Mouse (Mus musculus) midbrain, embryonic 13.5 days (tissue): ENCODE results near the gene Rab30. TPM values are rescaled to one million over a fixed set of nuclear protein-coding genes. Genes with fewer than 3 reads are reported as not detected.

Experiments
- ATAC-seq: fragments of 200-750 bp; cut with Nextera tagmentation; 2 replicates; pipeline ENCODE4 v1.8.0; 2017; ENCODE audit warnings: mild to moderate bottlenecking, moderate TSS enrichment, moderate library complexity
- H3K27ac ChIP-seq: fragments of 300-500 bp; sonication (generic); 2 replicates; pipeline ENCODE4 v1.5.1; 2015; ENCODE audit warnings: inconsistent platforms, mild to moderate bottlenecking, moderate library complexity
- H3K27me3 ChIP-seq: fragments of 300-500 bp; sonication (generic); 2 replicates; pipeline ENCODE4 v1.6.1; 2015; ENCODE audit warnings: mild to moderate bottlenecking, inconsistent platforms
- H3K36me3 ChIP-seq: fragments of 300-500 bp; sonication (generic); 2 replicates; pipeline ENCODE4 v1.6.1; 2015; ENCODE audit warnings: mild to moderate bottlenecking, inconsistent platforms
- H3K4me1 ChIP-seq: fragments of 300-500 bp; sonication (generic); replicated peaks from 2 replicates; pipeline ENCODE4 v1.6.1; 2015; ENCODE audit warnings: inconsistent platforms
- H3K4me2 ChIP-seq: fragments of 300-500 bp; sonication (generic); replicated peaks from 2 replicates; pipeline ENCODE4 v1.6.1; 2015; ENCODE audit warnings: moderate library complexity, mild to moderate bottlenecking, inconsistent platforms
- H3K4me3 ChIP-seq: fragments of 300-500 bp; sonication (generic); replicated peaks from 2 replicates; pipeline ENCODE4 v1.5.1; 2015; ENCODE audit warnings: mild to moderate bottlenecking, inconsistent platforms
- H3K9ac ChIP-seq: fragments of 300-500 bp; sonication (generic); replicated peaks from 2 replicates; pipeline ENCODE4 v1.6.1; 2015; ENCODE audit warnings: mild to moderate bottlenecking, inconsistent platforms
- H3K9me3 ChIP-seq: fragments of 300-500 bp; sonication (generic); 2 replicates; pipeline ENCODE4 v1.6.1; 2016; ENCODE audit warnings: mild to moderate bottlenecking, inconsistent platforms
- WGBS: fragments of 180-500 bp; shearing (Covaris S2); methylation state at CpG from one replicate; pipeline ENCODE4 v1.1.7; 2015; 5-methylcytosine and 5-hydroxymethylcytosine counted together
- polyA plus RNA-seq: library from polyadenylated mRNA; unstranded; fragments of >200 nt; fragmentation: Nextera tagmentation; extraction: Ambion mirVana; gene quantifications from 2 replicates; pipeline ENCODE4 v1.2.1, GENCODE M21; 2015

The Rab30 gene
- polyA plus RNA-seq, 1 experiment from 2014 or later: 21.6 TPM

DNA sequence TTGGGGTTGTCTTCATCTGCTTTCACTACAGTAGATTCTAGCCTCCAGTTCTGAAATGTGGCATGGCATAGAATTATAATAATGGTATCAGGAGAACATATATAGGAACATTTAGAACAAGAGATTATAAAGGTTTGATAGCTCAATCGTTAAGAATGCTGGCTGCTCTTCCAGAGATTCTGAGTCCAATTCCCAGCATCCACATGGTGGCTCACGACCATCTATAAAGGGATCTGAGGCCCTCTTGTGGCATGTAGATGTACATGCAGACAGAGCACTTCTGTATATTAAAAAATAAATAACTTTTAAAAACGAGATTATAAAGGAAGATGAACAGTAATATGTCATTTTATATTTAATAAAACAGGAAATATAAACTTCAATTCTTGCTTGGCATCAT, 152.1 kb downstream of the Rab30 start:
- H3K9ac ChIP-seq: no peak overlapping the region
- H3K4me2 ChIP-seq: no peak overlapping the region
- no peaks in the 10 kb centered on the region for H3K9me3 ChIP-seq
- H3K27me3 ChIP-seq: no peaks in the 10 kb centered on the region
- ATAC-seq: no peak
- H3K27ac ChIP-seq: no peak overlapping the region
- no peak overlapping the region for H3K4me3 ChIP-seq
- H3K4me1 ChIP-seq: no peaks in the 10 kb centered on the region
- H3K36me3 ChIP-seq: no peaks in the 10 kb centered on the region
- 51% methylated on average over 3 of the region's 3 CpGs for WGBS

Other genes with a start within 250 kb of the Rab30 start
- gene Ccdc90b, start 180.5 kb upstream of the Rab30 start, polyA plus RNA-seq: 82.3 and 87.2 TPM in 2 replicates
- gene Ankrd42, start 104.5 kb upstream of the Rab30 start, polyA plus RNA-seq: 17.9 and 20.3 TPM in 2 replicates
- gene Pcf11, start 71.7 kb upstream of the Rab30 start, polyA plus RNA-seq: 24.6 and 25.3 TPM in 2 replicates
- gene Ddias, start 132.6 kb downstream of the Rab30 start, polyA plus RNA-seq: 7.6 and 8.5 TPM in 2 replicates
- 17.4 and 18.9 TPM in 2 replicates for gene Prcp, start 132.9 kb downstream of the Rab30 start, polyA plus RNA-seq